Mouse (Mus musculus) testis, adult 10 weeks (tissue): ENCODE data around the gene Gm8220. TPM values are rescaled to one million over a fixed set of nuclear protein-coding genes. Genes with fewer than 3 reads are reported as not detected.

ENCODE experiments used
- polyA plus RNA-seq: library from polyadenylated mRNA; stranded (reverse); fragments of 350-450 nt; fragmentation: Illumina TruSeq; extraction: RNeasy Lipid Tissue Mini Kit (QIAGEN cat#74804); gene quantifications from one replicate; pipeline ENCODE4 v1.2.3, GENCODE M21; 2014; ENCODE audit warnings: low read depth, low replicate concordance

The Gm8220 gene
- 10.3 TPM for polyA plus RNA-seq

DNA sequence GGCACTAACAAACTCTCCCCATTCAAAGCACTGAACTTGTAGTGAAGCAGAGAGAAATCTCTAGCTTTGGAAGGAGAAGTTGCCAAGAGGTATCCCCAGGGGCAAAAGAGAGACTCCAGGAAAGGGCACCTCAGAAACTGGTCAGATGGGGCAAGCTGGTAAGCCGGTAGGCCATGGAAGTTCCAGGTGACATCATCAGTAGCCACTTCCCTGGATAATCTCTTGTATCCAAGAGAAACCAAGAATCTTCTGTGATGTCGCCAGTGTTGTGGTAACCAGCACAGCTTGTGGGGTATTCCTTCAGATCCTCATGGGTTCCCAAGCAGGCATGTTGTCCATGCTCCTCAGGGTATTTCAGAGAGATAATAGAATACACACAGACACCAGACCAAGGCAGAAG is at the start of gene Gm8220:
Gm8220 (plus strand) TSS at position 301 of the 400 bp plus-strand sequence.

DNA sequence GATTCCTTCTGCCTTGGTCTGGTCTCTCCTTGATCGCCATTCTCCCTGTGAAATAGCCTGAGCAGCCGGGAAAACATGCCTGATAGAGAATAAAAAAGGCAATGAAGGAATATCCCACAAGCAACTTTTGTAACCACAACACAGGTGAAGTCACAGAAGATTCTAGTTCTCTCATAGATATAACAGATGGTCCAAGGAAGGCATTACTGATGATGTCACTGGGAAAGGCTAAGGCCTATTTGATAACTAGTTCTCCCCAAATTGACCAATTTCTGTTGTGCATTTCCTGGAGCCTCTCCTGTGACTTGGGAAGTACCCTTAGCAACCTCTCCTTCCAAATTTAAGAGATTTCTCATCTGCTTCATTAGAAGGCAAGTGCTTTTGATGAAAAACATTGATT is 53.1 kb downstream of the Gm8220 start, which contains the start of gene Gm5930:
Gm5930 (minus strand) TSS at position 101 of the 400 bp plus-strand sequence.

Other genes starting within 250 kb of the Gm8220 start
- gene Ear2, start 182.9 kb upstream of the Gm8220 start, polyA plus RNA-seq = not detected
- gene Gm3327, start 161.7 kb upstream of the Gm8220 start, polyA plus RNA-seq = 13.0 TPM
- 6.9 TPM for gene Gm8212, start 87.9 kb upstream of the Gm8220 start, polyA plus RNA-seq
- 33.2 TPM for gene 4930503E14Rik, start 72.3 kb upstream of the Gm8220 start, polyA plus RNA-seq
- 43.9 TPM for gene Gm5930, start 53.0 kb downstream of the Gm8220 start, polyA plus RNA-seq
- gene Gm8229, start 79.8 kb downstream of the Gm8220 start, polyA plus RNA-seq = 4.4 TPM
- gene Gm3371, start 125.1 kb downstream of the Gm8220 start, polyA plus RNA-seq = 13.7 TPM
- gene Gm8232, start 148.1 kb downstream of the Gm8220 start, polyA plus RNA-seq = 4.9 TPM
- 287 TPM for gene BC061237, start 206.9 kb downstream of the Gm8220 start, polyA plus RNA-seq
- not detected for gene Gm17093, start 232.7 kb downstream of the Gm8220 start, polyA plus RNA-seq